Mouse (Mus musculus) kidney, adult 2 months (tissue): Measurements from ENCODE around the gene Msrb1.

Experiments used
- CTCF ChIP-seq: fragments of 200-500 bp; conservative IDR thresholded peaks from 2 replicates; pipeline ENCODE4 v1.5.1; 2011; ENCODE audit warnings: low read depth, mild to moderate bottlenecking, control low read depth, low read length, moderate library complexity, mixed read lengths; ENCODE audit not compliant: insufficient read depth, insufficient read length
- POLR2A ChIP-seq: fragments of 200-500 bp; IDR thresholded peaks from one replicate; pipeline ENCODE4 v1.6.1; 2011; ENCODE audit warnings: low read depth, low read length, control low read depth

DNA sequence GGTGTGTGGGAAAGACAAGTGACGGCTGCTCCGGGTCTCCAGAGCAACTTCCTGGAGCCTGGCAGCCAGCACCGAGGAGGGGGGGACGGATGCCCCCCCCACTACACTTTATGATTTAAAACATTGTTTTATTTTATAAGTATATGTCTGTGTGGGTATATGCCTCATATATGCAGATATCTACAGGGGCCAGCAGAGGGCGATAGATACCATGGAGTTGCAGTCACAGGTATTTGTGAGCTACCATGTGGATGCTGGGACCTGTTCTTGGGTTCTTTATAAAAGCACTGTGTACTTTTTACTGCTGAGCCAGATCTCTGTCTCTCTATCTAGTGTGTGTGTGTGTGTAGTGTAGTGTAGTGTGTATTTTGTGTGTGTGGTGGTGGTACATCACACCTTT lies 36.8 kb downstream of the Msrb1 start:
- TF ChIP-seq CTCF (peak; percentile 16; the same call in 1 of the 2 replicates), POLR2A (no peak)
